ENCODE assay signal across 8 mouse cellular contexts in genomic region chr5:33819141-33819875, GRCm38 (mm10). TPM values are rescaled to one million over a fixed set of nuclear protein-coding genes. Genes with fewer than 3 reads are reported as not detected.
DNase-seq lines count a peak whose midpoint lies in the region; ATAC-seq and TF ChIP-seq lines count a peak whose summit lies in the region.

No protein-coding gene starts in this region.

- no peak for DNase-seq in kidney, postnatal 14 days
- DNase-seq in brain, embryonic 14.5 days (ENCODE audit: low read depth) = peak; percentile 38
- peak; percentile 5 to 6 for DNase-seq in heart, postnatal 36 days
- peak; percentile 35 for DNase-seq in left cerebral cortex, postnatal 36 days (ENCODE audit: low spot score in 2 of 2)
- peak; percentile 9 for DNase-seq in urinary bladder, postnatal 25 days (ENCODE audit: low spot score)

- peak; percentile 37 for ATAC-seq in kidney, embryonic 14.5 days (ENCODE audit: low FRiP score, low TSS enrichment)
- ATAC-seq in forebrain, embryonic 12.5 days (ENCODE audit: low FRiP score) = peak; percentile 42
- peak; percentile 59 for ATAC-seq in midbrain, embryonic 16.5 days

- H3K4me3 ChIP-seq in kidney, embryonic 14.5 days (ENCODE audit: low read length) = peak overlapping the region; percentile 99
- peak overlapping the region; percentile 99 for H3K4me3 ChIP-seq in forebrain, embryonic 12.5 days (replicated peaks)
- peak overlapping the region; percentile 100 for H3K4me3 ChIP-seq in midbrain, embryonic 16.5 days (ENCODE audit: low read depth, low read length)

- H3K4me1 ChIP-seq in kidney, embryonic 14.5 days (ENCODE audit: control insufficient read depth, insufficient read depth, low read length) = peaks cover 32% of the 10 kb centered on the region
- peaks cover 41% of the 10 kb centered on the region for H3K4me1 ChIP-seq in forebrain, embryonic 12.5 days
- H3K4me1 ChIP-seq in midbrain, embryonic 16.5 days (ENCODE audit: control insufficient read depth, insufficient read depth, low read length) = peaks cover 33% of the 10 kb centered on the region

- no peaks in the 10 kb centered on the region for H3K27me3 ChIP-seq in kidney, embryonic 14.5 days (ENCODE audit: control insufficient read depth, insufficient read depth, low read length)
- H3K27me3 ChIP-seq in forebrain, embryonic 12.5 days = no peaks in the 10 kb centered on the region
- H3K27me3 ChIP-seq in midbrain, embryonic 16.5 days (ENCODE audit: control insufficient read depth, insufficient read depth, low read depth, low read length) = no peaks in the 10 kb centered on the region

- H3K4me2 ChIP-seq in kidney, embryonic 14.5 days (replicated peaks; ENCODE audit: low read depth, low read length) = peak overlapping the region; percentile 90
- H3K4me2 ChIP-seq in forebrain, embryonic 12.5 days = peak overlapping the region; percentile 68
- H3K4me2 ChIP-seq in midbrain, embryonic 16.5 days (ENCODE audit: low read length) = peak overlapping the region; percentile 80

- 18% methylated on average over 9 of the region's 9 CpGs for WGBS in kidney, embryonic 14.5 days
- 7% methylated on average over 9 of the region's 9 CpGs for WGBS in forebrain, embryonic 12.5 days
- 6% methylated on average over 9 of the region's 9 CpGs for WGBS in midbrain, embryonic 16.5 days

- no peaks in the 10 kb centered on the region for H3K9me3 ChIP-seq in kidney, embryonic 14.5 days (ENCODE audit: control insufficient read depth, low read length)
- H3K9me3 ChIP-seq in forebrain, embryonic 12.5 days = no peaks in the 10 kb centered on the region
- no peaks in the 10 kb centered on the region for H3K9me3 ChIP-seq in midbrain, embryonic 16.5 days (replicated peaks; ENCODE audit: control insufficient read depth, low read length, poor library complexity, severe bottlenecking)

- peak overlapping the region; percentile 94 for H3K27ac ChIP-seq in kidney, embryonic 14.5 days (ENCODE audit: low read depth, low read length)
- H3K27ac ChIP-seq in forebrain, embryonic 12.5 days = peak overlapping the region; percentile 100
- peak overlapping the region; percentile 99 for H3K27ac ChIP-seq in midbrain, embryonic 16.5 days (ENCODE audit: low read length)

- TF ChIP-seq CTCF in brain, embryonic 14.5 days (IDR thresholded peaks at IDR 0.05; ENCODE audit: borderline replicate concordance, extremely low read depth, insufficient read depth, insufficient read length) = no peak

- TF ChIP-seq POLR2A in brain, embryonic 14.5 days (IDR thresholded peaks at IDR 0.05; ENCODE audit: borderline replicate concordance, extremely low read depth, insufficient read depth, insufficient read length, poor library complexity, severe bottlenecking) = no peak

- peak overlapping the region; percentile 98 for H3K9ac ChIP-seq in kidney, embryonic 14.5 days (ENCODE audit: low read depth, low read length)
- H3K9ac ChIP-seq in forebrain, embryonic 12.5 days = peak overlapping the region; percentile 100
- H3K9ac ChIP-seq in midbrain, embryonic 16.5 days (ENCODE audit: low read depth, low read length) = peak overlapping the region; percentile 68

- H3K36me3 ChIP-seq in kidney, embryonic 14.5 days (ENCODE audit: control insufficient read depth, insufficient read depth, low read length) = no peaks in the 10 kb centered on the region
- H3K36me3 ChIP-seq in forebrain, embryonic 12.5 days (replicated peaks) = no peaks in the 10 kb centered on the region; the same call in 1 of the 2 replicates
- no peaks in the 10 kb centered on the region for H3K36me3 ChIP-seq in midbrain, embryonic 16.5 days (ENCODE audit: control insufficient read depth, insufficient read depth, low read length)

- intact Hi-C loops in heart, postnatal 36 days (cut with DNase I) = loop anchor here (2.0 kb wide), 1 partner anchor 37 kb away; the partner anchor contains the start of gene Letm1
- intact Hi-C loops in left cerebral cortex, postnatal 36 days (cut with DNase I) = no loop called here

RNA-seq across cellular contexts. Expression of gene Nsd2, which starts 1.2 kb away (rescaled TPM):
- 49.2 and 68.7 TPM in 2 replicates for polyA plus RNA-seq in kidney, embryonic 14.5 days (2014; fragmentation: Nextera tagmentation; extraction: Ambion mirVana)
- polyA plus RNA-seq in brain, embryonic 14.5 days (2012; rRNA removed) = 99.6 and 118 TPM in 2 replicates
- 129 and 134 TPM in 2 replicates for polyA plus RNA-seq in forebrain, embryonic 12.5 days (2016; fragmentation: Nextera tagmentation; extraction: Ambion mirVana)
- total RNA-seq in heart, postnatal 36 days (2021) = 10 to 100 TPM; 23.1 to 23.2 TPM
- 100 to 1,000 TPM; 139 to 141 TPM for total RNA-seq in left cerebral cortex, postnatal 36 days (2021)
- 75.9 and 84.5 TPM in 2 replicates for polyA plus RNA-seq in midbrain, embryonic 16.5 days (2015; fragmentation: Nextera tagmentation; extraction: Ambion mirVana)

RNA-seq across cellular contexts. Expression of gene Letm1, which starts 36.7 kb away (rescaled TPM):
- 30.2 and 51.1 TPM in 2 replicates for polyA plus RNA-seq in kidney, embryonic 14.5 days (2014; fragmentation: Nextera tagmentation; extraction: Ambion mirVana)
- polyA plus RNA-seq in brain, embryonic 14.5 days (2012; rRNA removed) = 43.2 and 54.3 TPM in 2 replicates
- polyA plus RNA-seq in forebrain, embryonic 12.5 days (2016; fragmentation: Nextera tagmentation; extraction: Ambion mirVana) = 52.5 and 58.5 TPM in 2 replicates
- total RNA-seq in heart, postnatal 36 days (2021) = 100 to 1,000 TPM; 134 to 161 TPM
- total RNA-seq in left cerebral cortex, postnatal 36 days (2021) = 100 to 1,000 TPM; 108 to 113 TPM
- polyA plus RNA-seq in midbrain, embryonic 16.5 days (2015; fragmentation: Nextera tagmentation; extraction: Ambion mirVana) = 69.1 and 71.5 TPM in 2 replicates
